Mouse (Mus musculus): ENCODE data around the gene Wwc2. TPM values are rescaled to one million over a fixed set of nuclear protein-coding genes. Genes with fewer than 3 reads are reported as not detected.

The Wwc2 gene
- polyA plus RNA-seq, 1 experiment from 2014 or later, result 17.1 TPM

- DNase-seq (no peak), ATAC-seq (ENCODE audit: insufficient read depth) (no peak)
- Histone ChIP-seq H3K27me3 (ENCODE audit: insufficient read depth, low read length) (no peaks in the 10 kb centered on the region), H3K4me3 (ENCODE audit: low read depth, low read length) (no peak overlapping the region), H3K9ac (no peak overlapping the region), H3K36me3 (ENCODE audit: insufficient read depth) (no peaks in the 10 kb centered on the region), H3K4me1 (ENCODE audit: insufficient read depth) (no peaks in the 10 kb centered on the region), H3K4me2 (no peak overlapping the region), H3K27ac (ENCODE audit: low read depth) (no peak overlapping the region), H3K9me3 (ENCODE audit: low read depth, low read length) (no peaks in the 10 kb centered on the region)
- TF ChIP-seq CTCF (IDR thresholded peaks at IDR 0.05; ENCODE audit: low read depth), result no peak
- WGBS, result 87% methylated on average over 8 of the region's 8 CpGs
Observed at GRCm38 (mm10) chr8:48002551-48002950, 11.8 kb upstream of the Wwc2 start.

GRCm38 (mm10) chr8:48001395-48001794, 10.7 kb upstream of the Wwc2 start:
- no peak for TF ChIP-seq CTCF (IDR thresholded peaks at IDR 0.05; ENCODE audit: low read depth)
- no peak overlapping the region for H3K27ac ChIP-seq (ENCODE audit: low read depth)
- WGBS, result 91% methylated on average over 6 of the region's 6 CpGs
- H3K4me3 ChIP-seq (ENCODE audit: low read depth, low read length), result no peak overlapping the region
- H3K27me3 ChIP-seq (ENCODE audit: insufficient read depth, low read length), result no peaks in the 10 kb centered on the region
- no peak for ATAC-seq (ENCODE audit: insufficient read depth)
- no peaks in the 10 kb centered on the region for H3K36me3 ChIP-seq (ENCODE audit: insufficient read depth)
- no peak overlapping the region for H3K4me2 ChIP-seq
- DNase-seq, result no peak
- no peak overlapping the region for H3K9ac ChIP-seq
- no peaks in the 10 kb centered on the region for H3K9me3 ChIP-seq (ENCODE audit: low read depth, low read length)
- no peaks in the 10 kb centered on the region for H3K4me1 ChIP-seq (ENCODE audit: insufficient read depth)

DNA sequence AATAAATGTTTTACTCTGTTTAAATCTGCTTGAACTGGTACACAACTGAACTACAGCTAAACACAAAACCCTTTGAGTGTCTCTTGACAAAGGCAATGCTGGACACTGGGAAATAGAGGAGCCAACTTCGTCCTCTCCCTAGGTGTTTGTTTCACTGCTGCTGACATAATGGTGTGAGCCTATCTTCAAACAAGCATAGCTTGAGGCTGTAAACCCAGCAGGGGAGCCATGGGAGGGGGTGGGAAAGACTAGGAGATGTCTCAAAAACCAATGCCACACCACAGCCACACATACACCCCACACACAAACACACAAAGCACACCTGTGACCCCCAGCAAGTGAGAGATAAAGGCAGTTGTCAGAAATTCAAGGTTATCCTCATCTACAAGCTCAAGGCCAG, 6.0 kb upstream of the Wwc2 start:
- Histone ChIP-seq H3K27me3 (ENCODE audit: insufficient read depth, low read length) (no peaks in the 10 kb centered on the region), H3K4me2 (no peak overlapping the region), H3K36me3 (ENCODE audit: insufficient read depth) (no peaks in the 10 kb centered on the region), H3K9ac (no peak overlapping the region), H3K4me3 (ENCODE audit: low read depth, low read length) (no peak overlapping the region), H3K27ac (ENCODE audit: low read depth) (no peak overlapping the region), H3K9me3 (ENCODE audit: low read depth, low read length) (no peaks in the 10 kb centered on the region), H3K4me1 (ENCODE audit: insufficient read depth) (no peaks in the 10 kb centered on the region)
- ATAC-seq (ENCODE audit: insufficient read depth) (no peak), DNase-seq (no peak)
- no peak for TF ChIP-seq CTCF (IDR thresholded peaks at IDR 0.05; ENCODE audit: low read depth)
- 41% methylated on average over 1 of the region's 1 CpGs for WGBS

DNA sequence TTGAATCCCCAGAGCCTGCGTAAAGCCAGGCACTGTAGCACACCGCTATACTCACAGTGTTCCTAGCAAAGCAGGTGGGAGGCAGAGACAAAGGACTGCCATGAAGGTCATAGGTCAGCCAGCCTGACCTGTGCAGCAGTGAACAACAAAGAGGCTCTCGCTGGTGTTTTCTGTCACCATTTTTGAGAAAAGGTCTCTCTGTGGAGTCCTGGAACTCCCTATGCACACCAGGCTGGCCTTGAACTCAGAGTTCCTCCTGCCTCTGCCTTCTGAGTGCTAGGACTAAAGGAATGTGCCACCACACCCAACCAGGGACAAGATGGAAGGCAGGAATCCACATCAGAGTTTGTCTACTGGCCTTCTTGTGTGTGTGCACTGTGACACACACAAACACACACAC, 5.4 kb upstream of the Wwc2 start:
- H3K36me3 ChIP-seq (ENCODE audit: insufficient read depth), result no peaks in the 10 kb centered on the region
- WGBS, result 90% methylated on average over 3 of the region's 3 CpGs
- ATAC-seq (ENCODE audit: insufficient read depth), result no peak

GRCm38 (mm10) chr8:47995391-47995790, 4.7 kb upstream of the Wwc2 start:
- H3K4me3 ChIP-seq (ENCODE audit: low read depth, low read length), result no peak overlapping the region
- no peak for DNase-seq
- peak overlapping the region; percentile 55 for H3K4me2 ChIP-seq
- no peak for ATAC-seq (ENCODE audit: insufficient read depth)
- H3K4me1 ChIP-seq (ENCODE audit: insufficient read depth), result no peaks in the 10 kb centered on the region
- H3K9me3 ChIP-seq (ENCODE audit: low read depth, low read length), result no peaks in the 10 kb centered on the region
- H3K27me3 ChIP-seq (ENCODE audit: insufficient read depth, low read length), result no peaks in the 10 kb centered on the region
- WGBS, result 73% methylated on average over 6 of the region's 6 CpGs
- H3K9ac ChIP-seq, result no peak overlapping the region
- no peaks in the 10 kb centered on the region for H3K36me3 ChIP-seq (ENCODE audit: insufficient read depth)
- no peak overlapping the region for H3K27ac ChIP-seq (ENCODE audit: low read depth)
- TF ChIP-seq CTCF (IDR thresholded peaks at IDR 0.05; ENCODE audit: low read depth), result no peak

More for the DNA sequence above, 5.4 kb upstream of the Wwc2 start:
- Histone ChIP-seq H3K9me3 (ENCODE audit: low read depth, low read length) (no peaks in the 10 kb centered on the region), H3K4me1 (ENCODE audit: insufficient read depth) (no peaks in the 10 kb centered on the region), H3K4me2 (no peak overlapping the region), H3K27ac (ENCODE audit: low read depth) (no peak overlapping the region), H3K4me3 (ENCODE audit: low read depth, low read length) (no peak overlapping the region), H3K27me3 (ENCODE audit: insufficient read depth, low read length) (no peaks in the 10 kb centered on the region), H3K9ac (no peak overlapping the region)
- TF ChIP-seq CTCF (IDR thresholded peaks at IDR 0.05; ENCODE audit: low read depth), result no peak
- no peak for DNase-seq

GRCm38 (mm10) chr8:47994618-47995274, 4.0 kb upstream of the Wwc2 start:
- ATAC-seq (ENCODE audit: insufficient read depth) (no peak), DNase-seq (peak; percentile 58)
- Histone ChIP-seq H3K36me3 (ENCODE audit: insufficient read depth) (no peaks in the 10 kb centered on the region), H3K27ac (ENCODE audit: low read depth) (peak overlapping the region; percentile 5; the same call in 1 of the 2 replicates), H3K4me1 (ENCODE audit: insufficient read depth) (no peaks in the 10 kb centered on the region), H3K27me3 (ENCODE audit: insufficient read depth, low read length) (no peaks in the 10 kb centered on the region), H3K9ac (no peak overlapping the region), H3K9me3 (ENCODE audit: low read depth, low read length) (no peaks in the 10 kb centered on the region), H3K4me3 (ENCODE audit: low read depth, low read length) (peak overlapping the region; percentile 13), H3K4me2 (peak overlapping the region; percentile 55)
- WGBS, result 24% methylated on average over 25 of the region's 25 CpGs
- no peak for TF ChIP-seq CTCF (IDR thresholded peaks at IDR 0.05; ENCODE audit: low read depth)

GRCm38 (mm10) chr8:47990386-47990772, 345 bp downstream of the Wwc2 start:
- peak overlapping the region; percentile 94 for H3K4me2 ChIP-seq
- WGBS, result under 1% methylated on average over 40 of the region's 45 CpGs
- H3K9me3 ChIP-seq (ENCODE audit: low read depth, low read length), result no peaks in the 10 kb centered on the region
- peaks cover 17% of the 10 kb centered on the region for H3K4me1 ChIP-seq (ENCODE audit: insufficient read depth)
- DNase-seq (peak; percentile 98), ATAC-seq (ENCODE audit: insufficient read depth) (peak; percentile 95)
- no peaks in the 10 kb centered on the region for H3K27me3 ChIP-seq (ENCODE audit: insufficient read depth, low read length)
- peak overlapping the region; percentile 93 for H3K9ac ChIP-seq
- H3K27ac ChIP-seq (ENCODE audit: low read depth), result peak overlapping the region; percentile 98
- H3K4me3 ChIP-seq (ENCODE audit: low read depth, low read length), result peak overlapping the region; percentile 89
- TF ChIP-seq CTCF (IDR thresholded peaks at IDR 0.05; ENCODE audit: low read depth), result no peak; the same call in 1 of the 2 replicates
- H3K36me3 ChIP-seq (ENCODE audit: insufficient read depth), result no peaks in the 10 kb centered on the region

All from lung, embryonic 14.5 days (tissue).